Mouse (Mus musculus): ENCODE data around the gene Klhl29.

The Klhl29 gene

GRCm38 (mm10) chr12:5375616-5376461 is at the start of gene Klhl29:
TSS of gene Klhl29 (minus strand) at chr12:5375682.
- DNase-seq (ENCODE audit: low spot score) = peak; percentile 72

GRCm38 (mm10) chr12:5425276-5425675 is 49.8 kb upstream of the Klhl29 start:
- DNase-seq (ENCODE audit: low spot score) = no peak

- peak; percentile 15 for DNase-seq (ENCODE audit: low spot score)
Observed at GRCm38 (mm10) chr12:5415806-5416205, 40.3 kb upstream of the Klhl29 start.

- no peak for DNase-seq (ENCODE audit: low spot score)
Observed at GRCm38 (mm10) chr12:5413976-5414375, 38.5 kb upstream of the Klhl29 start.

GRCm38 (mm10) chr12:5411761-5412537 is 36.5 kb upstream of the Klhl29 start:
- DNase-seq (ENCODE audit: low spot score) = no peak

- no peak for DNase-seq (ENCODE audit: low spot score)
Observed at GRCm38 (mm10) chr12:5411346-5411745, 35.9 kb upstream of the Klhl29 start.

- peak; percentile 85 for DNase-seq (ENCODE audit: low spot score)
Observed at GRCm38 (mm10) chr12:5410391-5411115, 35.1 kb upstream of the Klhl29 start.

GRCm38 (mm10) chr12:5407175-5407574 is 31.7 kb upstream of the Klhl29 start:
- no peak for DNase-seq (ENCODE audit: low spot score)

GRCm38 (mm10) chr12:5397423-5397822 is 21.9 kb upstream of the Klhl29 start:
- DNase-seq (ENCODE audit: low spot score) = no peak

GRCm38 (mm10) chr12:5395188-5395587 is 19.7 kb upstream of the Klhl29 start:
- no peak for DNase-seq (ENCODE audit: low spot score)

GRCm38 (mm10) chr12:5387112-5387511 is 11.6 kb upstream of the Klhl29 start:
- no peak for DNase-seq (ENCODE audit: low spot score)

- no peak for DNase-seq (ENCODE audit: low spot score)
Observed at GRCm38 (mm10) chr12:5386688-5387087, 11.2 kb upstream of the Klhl29 start.

- DNase-seq (ENCODE audit: low spot score) = no peak
Observed at GRCm38 (mm10) chr12:5381694-5382093, 6.2 kb upstream of the Klhl29 start.

GRCm38 (mm10) chr12:5374684-5375615 is 532 bp downstream of the Klhl29 start:
- DNase-seq (ENCODE audit: low spot score) = peak; percentile 9

- DNase-seq (ENCODE audit: low spot score) = peak; percentile 7
Observed at GRCm38 (mm10) chr12:5374196-5374683, 1.2 kb downstream of the Klhl29 start.

- peak; percentile 7 for DNase-seq (ENCODE audit: low spot score)
Observed at GRCm38 (mm10) chr12:5373641-5374195, 1.8 kb downstream of the Klhl29 start.

- DNase-seq (ENCODE audit: low spot score) = no peak
Observed at GRCm38 (mm10) chr12:5369396-5369795, 6.1 kb downstream of the Klhl29 start.

- no peak for DNase-seq (ENCODE audit: low spot score)
Observed at GRCm38 (mm10) chr12:5364836-5365235, 10.6 kb downstream of the Klhl29 start.

- DNase-seq (ENCODE audit: low spot score) = no peak
Observed at GRCm38 (mm10) chr12:5363961-5364634, 11.4 kb downstream of the Klhl29 start.

GRCm38 (mm10) chr12:5359065-5359464 is 16.4 kb downstream of the Klhl29 start:
- no peak for DNase-seq (ENCODE audit: low spot score)

Measured in testis, postnatal 14 days (tissue).